Mouse (Mus musculus) E14TG2a.4 (cell line): ENCODE measurements around the gene Cma2.

ENCODE experiments used
- CTCF ChIP-seq: conservative IDR thresholded peaks from 2 replicates; pipeline ENCODE4 v1.5.1; 2014; ENCODE audit warnings: low read length
- NANOG ChIP-seq: IDR thresholded peaks from 2 replicates; pipeline ENCODE4 v1.6.1; 2014; ENCODE audit warnings: borderline replicate concordance, low read length, mixed read lengths
- POU5F1 ChIP-seq: IDR thresholded peaks from 2 replicates; pipeline ENCODE4 v1.6.1; 2014; ENCODE audit warnings: low read length, borderline replicate concordance

DNA sequence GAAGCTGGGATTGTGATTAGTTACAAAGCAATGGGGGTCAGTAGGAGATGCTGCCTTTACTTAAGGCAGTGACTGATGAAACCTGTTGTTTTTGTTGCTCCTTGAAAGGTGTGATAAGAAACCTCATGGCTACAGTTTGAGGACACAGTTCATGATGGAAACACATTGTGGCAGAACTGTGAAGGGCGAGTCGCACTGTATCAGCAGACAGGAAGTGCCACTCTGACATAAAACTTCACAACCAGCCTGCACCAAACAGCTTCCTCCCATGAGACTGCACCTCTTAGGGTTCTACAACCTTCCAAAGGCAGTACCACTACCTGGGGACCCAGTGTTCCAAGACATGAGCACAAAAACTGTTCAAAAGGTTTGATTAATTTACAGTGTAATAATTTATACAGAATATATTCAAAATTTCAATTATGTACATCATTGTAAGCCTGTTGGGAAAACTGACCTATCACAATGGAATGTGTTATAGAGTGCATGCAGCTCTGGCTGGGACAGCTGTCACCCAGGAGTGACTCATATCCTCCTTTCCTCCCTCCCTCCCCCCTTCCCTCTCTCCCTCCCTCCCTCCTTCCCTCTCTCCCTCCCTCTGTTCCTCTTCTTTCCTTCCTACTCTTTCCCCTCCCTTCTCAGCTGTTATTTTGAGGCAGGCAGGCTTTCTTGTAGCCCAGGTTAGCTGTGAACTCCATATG is 4.4 kb upstream of the Cma2 start:
- TF ChIP-seq CTCF = no peak
- TF ChIP-seq POU5F1 = no peak
- no peak for TF ChIP-seq NANOG
